28 mouse cellular contexts compared by ENCODE assay signal in the genomic region with DNA sequence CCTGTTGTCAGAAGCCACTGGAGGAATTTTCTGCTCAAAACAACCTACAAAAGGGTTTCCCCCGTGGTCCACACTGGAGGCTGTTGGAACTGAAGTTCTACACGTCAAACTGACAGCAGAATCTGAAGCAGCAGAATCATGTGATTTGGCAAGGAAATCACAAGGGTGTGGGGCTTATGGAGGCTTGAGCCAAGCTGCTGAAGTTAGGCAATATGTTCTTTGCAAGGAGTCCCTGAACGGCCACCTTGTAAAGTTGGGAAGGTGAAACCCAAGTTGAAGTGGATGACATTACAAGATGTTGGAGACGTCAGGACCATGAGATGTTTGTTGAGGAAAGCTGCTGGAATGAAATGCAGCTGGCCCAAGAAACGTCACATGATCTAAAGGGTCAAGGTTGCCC.
DNase-seq lines count a peak whose midpoint lies in the region; ATAC-seq and TF ChIP-seq lines count a peak whose summit lies in the region.
"Had no signal": no experiment of that assay in that cellular context is flagged by ENCODE, and none has a peak within 500 bp of the region (broad histone marks: within the 10 kb centered on the region; RNA-seq: fewer than 3 reads in every experiment).

No protein-coding gene starts in this region.

- no peak overlapping the region for H3K9ac ChIP-seq in lung, embryonic 16.5 days (ENCODE audit: low read length)
- H3K9ac ChIP-seq: embryonic facial prominence, embryonic 13.5 days; forebrain, embryonic 12.5 days; forebrain, embryonic 15.5 days; hindbrain, embryonic 12.5 days; hindbrain, embryonic 15.5 days; intestine, embryonic 15.5 days had no signal

- H3K4me2 ChIP-seq in lung, embryonic 16.5 days (ENCODE audit: low read depth, low read length) = no peak overlapping the region
- H3K4me2 ChIP-seq: embryonic facial prominence, embryonic 13.5 days; forebrain, embryonic 12.5 days; forebrain, embryonic 15.5 days; heart, embryonic 11.5 days; hindbrain, embryonic 12.5 days; hindbrain, embryonic 15.5 days; intestine, embryonic 15.5 days had no signal

- H3K4me1 ChIP-seq in lung, embryonic 16.5 days (replicated peaks; ENCODE audit: control insufficient read depth, insufficient read depth, low read length) = peaks cover 17% of the 10 kb centered on the region
- H3K4me1 ChIP-seq in lung, adult 2 months (ENCODE audit: control insufficient read depth, insufficient read depth, low read length) = peaks cover 6% of the 10 kb centered on the region; the same call in 1 of the 2 replicates
- H3K4me1 ChIP-seq: embryonic facial prominence, embryonic 10.5 days; embryonic facial prominence, embryonic 13.5 days; forebrain, embryonic 12.5 days; forebrain, embryonic 15.5 days; hindbrain, embryonic 12.5 days; hindbrain, embryonic 15.5 days had no signal

- peak; percentile 23; the same call in 1 of the 2 replicates for ATAC-seq in lung, embryonic 16.5 days (ENCODE audit: low read depth)
- ATAC-seq: forebrain, embryonic 15.5 days; intestine, embryonic 15.5 days had no signal

- H3K4me3 ChIP-seq in lung, embryonic 16.5 days (ENCODE audit: low read length) = no peak overlapping the region
- H3K4me3 ChIP-seq in lung, adult 2 months (replicated peaks; ENCODE audit: extremely low read depth, low read depth, low read length) = no peak overlapping the region
- H3K4me3 ChIP-seq: embryonic facial prominence, embryonic 10.5 days; embryonic facial prominence, embryonic 13.5 days; erythroblast, embryonic 14.5 days; forebrain, embryonic 12.5 days; forebrain, embryonic 15.5 days; hindbrain, embryonic 12.5 days; hindbrain, embryonic 15.5 days; intestine, embryonic 15.5 days had no signal

- WGBS in lung, embryonic 16.5 days = 41% methylated on average over 5 of the region's 5 CpGs
- WGBS in lung, adult 2 months = 34% methylated on average over 5 of the region's 5 CpGs

- peak; percentile 89 for DNase-seq in heart, adult 11 months
- DNase-seq in heart, postnatal 4 days = no peak
- no peak for DNase-seq in lung, adult 2 months
- peak; percentile 33 for DNase-seq in 3T3-L1 (ENCODE audit: low read depth, low spot score)
- no peak for DNase-seq in gastrocnemius, adult 8-10 months (ENCODE audit: low spot score in 2 of 2)
- DNase-seq: adrenal gland, adult 2 months; adrenal gland, postnatal 14 days; B cell, adult 2 months; cerebellum, adult 11 months; cerebellum, adult 2 months; cerebellum, adult 9-11 months; cerebellum, postnatal 36 days; embryo, embryonic 11 days; gastrocnemius, postnatal 10 days; gastrocnemius, postnatal 36 days; heart, postnatal 14 days had no signal

- no peaks in the 10 kb centered on the region for H3K36me3 ChIP-seq in lung, embryonic 16.5 days (ENCODE audit: control insufficient read depth, insufficient read depth, low read length)
- H3K36me3 ChIP-seq: embryonic facial prominence, embryonic 10.5 days; embryonic facial prominence, embryonic 13.5 days; forebrain, embryonic 12.5 days; forebrain, embryonic 15.5 days; G1E; hindbrain, embryonic 12.5 days; hindbrain, embryonic 15.5 days; intestine, embryonic 15.5 days had no signal

- no peaks in the 10 kb centered on the region for H3K9me3 ChIP-seq in lung, embryonic 16.5 days (ENCODE audit: control insufficient read depth, low read length)
- H3K9me3 ChIP-seq: embryonic facial prominence, embryonic 10.5 days; embryonic facial prominence, embryonic 13.5 days; forebrain, embryonic 12.5 days; forebrain, embryonic 15.5 days; G1E; hindbrain, embryonic 12.5 days; hindbrain, embryonic 15.5 days; intestine, embryonic 15.5 days had no signal

- H3K27ac ChIP-seq in lung, embryonic 16.5 days (ENCODE audit: low read length) = no peak overlapping the region
- H3K27ac ChIP-seq: embryonic facial prominence, embryonic 10.5 days; embryonic facial prominence, embryonic 13.5 days; forebrain, embryonic 12.5 days; forebrain, embryonic 15.5 days; hindbrain, embryonic 12.5 days; hindbrain, embryonic 15.5 days; intestine, embryonic 15.5 days had no signal

- TF ChIP-seq CTCF in lung, adult 2 months (IDR thresholded peaks at IDR 0.05; ENCODE audit: insufficient read depth, low read length) = no peak

- no peaks in the 10 kb centered on the region for H3K27me3 ChIP-seq in lung, embryonic 16.5 days (ENCODE audit: control insufficient read depth, insufficient read depth, low read depth, low read length)
- H3K27me3 ChIP-seq: CH12.LX; embryonic facial prominence, embryonic 13.5 days; forebrain, embryonic 12.5 days; forebrain, embryonic 15.5 days; hindbrain, embryonic 12.5 days; hindbrain, embryonic 15.5 days; intestine, embryonic 15.5 days had no signal

- TF ChIP-seq POLR2A in lung, adult 2 months (IDR thresholded peaks at IDR 0.05; ENCODE audit: borderline replicate concordance, extremely low read depth, low read depth, low read length) = no peak

Comparison
In these comparisons a context has a peak if more than half of its experiments do, and no peak if none do; other contexts are left out.
1. DNase-seq: peak in heart, adult 11 months (single experiment) and 3T3-L1 (single experiment); none in heart, postnatal 4 days (single experiment), lung, adult 2 months (single experiment) and gastrocnemius, adult 8-10 months (0 of 2).